Mouse (Mus musculus): ENCODE results near the gene Pde6h.
"Not testable (repeated sequence)": the region's sequence is repeated elsewhere in the genome, so short reads cannot be mapped to it uniquely, and the experiment has no call there.

The Pde6h gene

DNA sequence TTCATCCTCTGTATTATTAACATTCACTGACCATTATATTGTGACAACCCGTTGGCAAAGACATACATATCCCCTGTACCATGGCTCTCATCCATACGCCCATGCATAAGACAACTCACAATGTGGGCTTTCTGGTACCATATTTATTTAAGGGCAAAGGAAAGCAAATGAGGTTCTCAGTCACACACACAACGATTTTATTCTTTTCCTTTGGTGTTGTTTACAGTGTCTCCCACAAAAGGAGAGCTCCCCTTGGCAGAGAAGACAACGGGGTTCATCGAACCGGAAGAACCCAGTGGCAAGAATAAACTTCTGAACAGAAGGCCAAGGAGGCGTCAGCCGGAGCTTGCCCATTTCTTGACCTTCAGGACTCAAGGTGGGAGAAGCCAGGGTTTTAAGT, at the start of gene Pde6h:
Pde6h (plus strand) TSS at position 301 of the 400 bp plus-strand sequence.
- no peak for DNase-seq (ENCODE audit: extremely low spot score, low read depth, low spot score)

DNA sequence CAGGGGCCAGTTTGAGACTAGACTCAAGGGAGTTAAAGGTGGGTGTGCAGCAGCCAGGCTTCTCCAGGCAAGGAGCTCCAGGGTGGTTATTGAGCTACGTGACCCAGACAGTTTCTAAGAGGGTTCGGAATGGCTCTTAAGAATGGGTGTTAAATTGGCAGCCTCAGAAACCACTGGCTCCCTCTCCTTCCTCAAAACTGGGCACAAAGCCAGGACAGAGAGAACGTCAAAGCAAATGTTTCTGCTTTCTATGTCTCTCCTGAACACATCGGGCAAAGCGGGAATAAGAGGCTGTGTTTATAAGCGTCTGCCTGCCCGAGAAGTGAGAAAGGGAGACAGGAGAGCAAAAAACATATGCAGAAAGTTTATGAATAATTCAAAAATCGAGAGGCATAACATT, 49.0 kb upstream of the Pde6h start:
- DNase-seq (ENCODE audit: extremely low spot score, low read depth, low spot score): no peak

DNA sequence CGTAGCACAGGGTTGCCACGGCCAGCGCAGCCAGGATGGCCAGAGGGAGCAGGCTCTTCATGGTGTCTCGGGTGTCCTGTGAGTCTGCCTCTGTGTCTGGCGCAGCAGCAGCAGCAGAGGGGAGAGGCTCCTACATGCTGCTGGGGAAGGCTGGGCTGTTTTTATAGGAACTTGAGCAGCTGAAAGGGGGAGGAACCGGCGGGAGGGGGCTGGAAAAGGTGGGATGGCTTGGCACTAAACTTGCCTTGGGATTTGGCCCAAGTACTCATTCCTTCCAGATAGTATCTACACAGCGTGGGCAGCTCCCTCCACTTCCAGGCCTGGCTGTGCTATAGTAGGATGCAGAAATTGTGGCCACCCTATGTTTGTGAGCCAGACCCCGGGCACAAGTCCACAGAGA, 48.0 kb upstream of the Pde6h start, which contains the start of gene Mgp:
Mgp (minus strand) TSS at position 154 of the 400 bp plus-strand sequence.
- DNase-seq (ENCODE audit: extremely low spot score, low read depth, low spot score): no peak

DNA sequence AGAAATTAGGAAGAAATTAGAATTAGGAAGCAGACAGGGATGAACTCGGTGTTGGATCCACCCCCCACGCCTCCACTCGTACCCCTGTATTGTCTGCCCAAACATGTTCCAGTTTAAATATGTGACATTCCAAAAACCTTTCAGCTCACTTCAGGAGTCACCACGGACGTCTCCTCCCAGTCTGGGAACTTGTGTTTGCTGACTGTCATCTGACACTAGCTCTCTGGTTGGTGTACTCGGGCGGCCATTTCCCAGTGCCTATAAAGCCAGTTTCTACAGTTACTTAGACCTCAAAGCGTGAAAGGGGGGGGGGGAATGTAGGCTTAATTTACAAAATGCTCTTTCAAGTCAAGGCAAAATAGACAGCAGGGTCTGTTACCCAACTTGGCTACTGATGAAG, 42.0 kb upstream of the Pde6h start:
- no peak for DNase-seq (ENCODE audit: extremely low spot score, low read depth, low spot score)

DNA sequence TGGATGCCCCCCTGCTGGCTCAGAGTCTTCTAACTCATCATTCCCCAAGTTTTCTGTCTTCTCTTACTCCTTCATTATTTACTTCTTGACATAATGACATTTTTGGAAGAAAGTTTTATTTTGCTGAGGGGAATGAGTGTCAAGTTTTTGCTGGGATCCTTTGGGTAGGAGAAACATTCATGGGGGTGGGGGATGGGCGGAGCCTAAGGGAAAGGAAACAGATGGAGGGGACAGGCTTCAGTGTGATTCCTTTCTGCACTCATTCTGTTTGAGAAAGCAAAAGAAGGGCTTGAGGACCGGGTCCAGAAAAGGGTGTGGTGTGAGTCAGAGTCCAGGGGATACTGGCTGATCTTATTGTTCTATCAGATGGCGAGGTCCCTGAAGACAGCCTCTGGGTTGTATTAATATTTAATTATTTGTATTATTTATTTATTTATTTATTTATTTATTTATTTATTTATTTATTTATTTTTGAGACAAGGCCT, 40.2 kb upstream of the Pde6h start:
- DNase-seq (ENCODE audit: extremely low spot score, low read depth, low spot score): no peak

DNA sequence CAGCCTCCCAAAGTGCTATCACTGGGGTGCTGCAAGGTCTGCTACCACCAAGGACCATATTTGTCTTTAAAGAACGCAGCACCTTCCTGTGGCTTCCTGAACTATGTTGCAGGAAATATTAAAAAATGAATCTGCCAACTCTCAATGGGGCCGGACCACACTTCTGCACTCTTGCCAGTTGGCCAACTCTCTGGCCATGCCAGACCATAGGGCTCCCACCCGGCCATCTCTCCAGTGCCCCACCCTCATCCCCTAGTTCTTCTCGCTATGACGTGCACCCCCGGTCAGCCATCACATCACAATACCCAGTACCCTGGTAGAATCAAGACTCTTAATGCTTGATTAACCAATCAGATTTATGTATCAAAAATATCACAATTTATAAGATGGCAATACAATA, 39.7 kb upstream of the Pde6h start:
- DNase-seq (ENCODE audit: extremely low spot score, low read depth, low spot score): no peak

DNA sequence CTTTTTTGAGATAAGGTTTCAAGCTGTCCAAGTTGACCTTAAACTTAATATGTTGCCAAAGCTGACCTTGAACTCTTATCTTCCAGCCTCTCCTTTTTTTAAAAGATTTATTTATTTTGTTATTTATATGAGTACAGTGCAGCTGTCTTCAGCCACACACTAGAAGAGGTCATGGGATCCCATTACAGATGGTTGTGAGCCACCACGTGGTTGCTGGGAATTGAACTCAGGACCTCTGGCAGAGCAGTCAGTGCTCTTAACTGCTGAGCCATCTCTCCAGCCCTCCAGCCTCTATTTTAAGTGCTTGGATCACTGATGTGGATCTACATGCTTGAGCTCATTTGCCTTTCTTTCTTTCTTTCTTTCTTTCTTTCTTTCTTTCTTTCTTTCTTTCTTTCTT, 38.9 kb upstream of the Pde6h start:
- DNase-seq (ENCODE audit: extremely low spot score, low read depth, low spot score): not testable (repeated sequence)

DNA sequence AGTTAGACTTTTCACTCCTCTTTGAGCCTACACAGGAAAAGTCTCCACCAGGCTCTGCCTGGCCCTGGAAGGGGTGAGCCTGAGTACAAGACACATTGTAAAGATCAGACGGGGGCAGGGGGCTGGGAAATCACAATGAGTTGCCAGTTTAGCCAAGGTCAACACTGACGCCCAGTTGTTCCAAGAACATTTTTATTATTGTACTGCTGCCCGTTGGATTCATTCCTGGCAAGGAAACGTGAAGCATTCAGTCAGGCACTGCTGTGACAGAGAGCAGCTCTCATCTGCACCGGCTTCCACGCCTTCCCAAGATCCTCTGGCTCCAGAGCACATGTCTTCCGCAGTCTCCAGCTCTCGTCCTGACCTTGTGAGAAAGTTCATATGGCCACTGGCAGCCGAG, 35.8 kb upstream of the Pde6h start:
- DNase-seq (ENCODE audit: extremely low spot score, low read depth, low spot score): no peak

DNA sequence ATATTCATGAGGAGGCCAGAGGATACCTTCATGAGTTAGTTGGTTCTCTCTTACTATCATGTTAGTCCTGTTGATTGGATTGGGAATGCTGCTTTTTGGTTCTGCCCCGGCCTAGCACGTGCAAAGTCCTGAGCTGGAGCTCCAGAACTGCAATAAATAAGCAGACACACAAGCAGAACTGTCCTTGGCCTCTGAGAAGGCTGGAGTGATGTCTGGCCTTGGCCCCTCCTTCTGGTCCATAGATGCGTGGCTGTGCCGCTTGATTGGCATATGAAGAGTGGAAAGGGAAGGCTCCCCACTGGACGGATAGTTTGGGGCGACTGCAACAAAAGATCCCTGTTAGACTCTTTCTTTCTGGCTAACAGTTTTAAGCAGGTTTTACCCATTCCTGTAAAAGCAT, 34.6 kb upstream of the Pde6h start:
- DNase-seq (ENCODE audit: extremely low spot score, low read depth, low spot score): no peak

DNA sequence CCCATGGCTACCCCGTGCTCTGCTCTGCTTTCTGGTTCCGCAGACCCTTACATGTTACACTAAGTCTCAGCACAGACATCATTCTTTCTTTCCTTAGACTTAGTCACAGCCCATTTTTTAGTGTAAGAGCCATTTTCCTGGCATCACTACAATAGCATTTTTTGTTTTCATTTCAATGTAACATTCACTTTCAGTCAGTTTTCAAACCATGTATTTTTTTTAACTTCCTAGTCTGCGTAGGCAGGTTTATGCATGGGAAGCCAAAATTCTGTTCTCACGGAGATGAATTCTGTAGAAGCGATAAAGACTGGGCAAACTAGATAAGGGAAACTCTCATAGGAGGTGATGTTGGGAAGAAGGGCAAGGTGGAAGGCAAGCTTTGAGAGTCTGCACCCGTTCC, 34.1 kb upstream of the Pde6h start:
- DNase-seq (ENCODE audit: extremely low spot score, low read depth, low spot score): no peak

DNA sequence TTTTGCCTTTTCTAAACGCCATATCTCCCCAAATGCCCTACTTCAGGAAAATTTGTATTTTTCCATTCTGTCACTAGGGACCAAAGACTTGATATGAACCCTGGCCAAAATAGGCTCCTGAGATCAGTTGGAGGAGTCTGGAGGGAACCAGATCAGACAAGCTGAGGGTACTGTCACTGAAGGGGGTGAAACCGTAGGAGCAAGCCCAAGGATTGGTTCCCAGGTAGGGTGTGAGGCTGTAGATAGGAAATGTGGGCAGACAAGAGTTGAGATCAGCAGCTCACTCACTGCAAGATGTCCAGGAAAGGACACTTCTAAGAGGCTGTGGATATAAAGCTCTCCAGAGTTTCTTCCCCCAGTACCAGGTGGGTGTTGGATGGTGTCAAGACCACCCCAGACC, 31.6 kb upstream of the Pde6h start:
- no peak for DNase-seq (ENCODE audit: extremely low spot score, low read depth, low spot score)

DNA sequence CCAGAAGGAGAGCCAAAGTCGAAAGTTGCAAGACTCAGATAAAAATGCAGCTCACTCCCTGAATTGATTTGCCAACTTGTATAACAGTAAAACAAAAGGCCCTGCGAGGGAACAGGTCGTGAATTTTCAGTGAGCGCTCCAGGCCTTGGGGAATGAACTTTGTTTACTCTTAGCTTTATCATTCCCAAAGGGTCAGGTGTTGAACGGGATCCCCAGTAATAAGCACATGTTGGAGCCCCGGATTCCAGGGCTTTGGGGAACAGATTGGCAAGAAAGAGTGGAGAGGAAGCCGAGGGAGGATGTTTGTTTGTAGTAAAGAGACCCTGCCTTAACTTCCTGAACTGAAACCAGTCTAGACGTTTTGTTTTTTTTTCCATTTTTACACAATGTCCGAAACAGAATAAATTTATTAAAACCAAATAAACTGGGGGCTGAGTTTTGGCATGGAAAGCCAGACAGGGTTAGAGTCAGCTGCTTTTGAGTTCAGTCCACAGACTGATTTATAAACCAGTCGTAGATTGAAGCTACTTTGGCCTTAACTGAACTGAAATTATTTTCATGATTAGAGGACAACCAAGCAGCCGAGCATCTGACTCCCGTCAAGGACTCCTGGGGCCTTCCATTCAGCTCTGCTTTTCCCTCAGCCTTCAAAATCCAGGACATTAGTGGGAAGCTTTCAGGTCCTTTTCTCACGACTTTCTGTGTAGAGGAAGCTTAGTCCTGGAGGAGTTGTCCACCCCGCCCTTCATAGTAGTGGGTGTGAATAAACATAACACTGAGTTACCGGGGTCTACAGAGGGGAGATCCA, 28.9 kb upstream of the Pde6h start:
- no peak for DNase-seq (ENCODE audit: extremely low spot score, low read depth, low spot score)

DNA sequence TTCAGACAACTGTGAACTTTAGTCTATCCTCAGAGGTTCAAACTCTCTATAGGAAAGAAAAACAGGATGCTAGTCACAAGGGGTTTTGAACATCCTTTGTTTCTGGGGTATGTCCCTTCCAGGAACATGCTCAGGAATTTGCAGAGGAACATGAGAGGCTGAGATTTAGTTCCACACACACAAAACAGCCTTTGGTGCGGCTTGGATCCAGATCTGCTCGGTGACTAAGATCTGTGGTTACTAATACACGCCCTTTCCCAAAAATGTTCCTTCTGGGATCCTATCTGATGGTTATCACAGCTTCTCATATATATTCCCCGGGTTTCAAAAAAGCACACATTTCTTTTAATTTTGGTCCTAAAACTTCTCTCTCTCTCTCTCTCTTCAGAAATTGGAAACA, 25.8 kb upstream of the Pde6h start:
- DNase-seq (ENCODE audit: extremely low spot score, low read depth, low spot score): no peak

DNA sequence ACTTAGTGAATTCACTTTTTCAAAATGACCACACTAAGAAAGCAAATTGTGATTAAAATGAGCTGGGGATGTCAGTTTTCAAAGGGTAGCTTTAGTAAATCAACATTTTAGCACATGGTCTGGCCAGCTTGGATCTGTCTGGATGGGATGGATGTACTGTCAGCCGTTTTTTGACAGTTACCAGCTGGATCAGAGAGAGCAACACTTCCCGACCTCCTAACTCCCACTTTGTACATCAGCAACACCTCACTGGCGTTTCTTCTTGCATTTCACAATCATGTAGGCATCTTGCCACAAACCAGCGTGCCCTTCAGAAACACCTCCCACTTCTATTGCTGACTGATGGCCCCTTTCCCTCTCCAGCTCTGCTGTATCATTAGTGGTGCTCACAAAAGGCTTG, 25.4 kb upstream of the Pde6h start:
- DNase-seq (ENCODE audit: extremely low spot score, low read depth, low spot score): no peak

DNA sequence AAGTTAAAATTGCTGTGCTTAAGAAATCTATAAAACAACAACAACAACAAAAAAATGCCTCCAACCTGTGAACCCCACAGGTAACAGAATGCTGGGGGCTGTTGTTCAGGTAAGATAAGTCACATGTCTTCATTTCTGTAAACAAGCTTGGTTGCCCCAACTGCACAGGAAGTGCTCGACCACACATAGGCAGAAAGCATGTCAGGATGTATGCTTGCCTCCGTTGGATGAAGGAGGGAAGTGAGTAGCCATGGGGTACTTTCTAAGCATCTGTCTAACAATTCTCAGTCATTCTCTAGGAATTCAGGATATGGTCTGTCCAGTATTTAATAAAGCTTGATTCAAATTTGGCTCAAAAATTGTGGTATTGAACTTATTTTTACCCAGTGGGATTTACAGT, 24.7 kb upstream of the Pde6h start:
- DNase-seq (ENCODE audit: extremely low spot score, low read depth, low spot score): no peak

DNA sequence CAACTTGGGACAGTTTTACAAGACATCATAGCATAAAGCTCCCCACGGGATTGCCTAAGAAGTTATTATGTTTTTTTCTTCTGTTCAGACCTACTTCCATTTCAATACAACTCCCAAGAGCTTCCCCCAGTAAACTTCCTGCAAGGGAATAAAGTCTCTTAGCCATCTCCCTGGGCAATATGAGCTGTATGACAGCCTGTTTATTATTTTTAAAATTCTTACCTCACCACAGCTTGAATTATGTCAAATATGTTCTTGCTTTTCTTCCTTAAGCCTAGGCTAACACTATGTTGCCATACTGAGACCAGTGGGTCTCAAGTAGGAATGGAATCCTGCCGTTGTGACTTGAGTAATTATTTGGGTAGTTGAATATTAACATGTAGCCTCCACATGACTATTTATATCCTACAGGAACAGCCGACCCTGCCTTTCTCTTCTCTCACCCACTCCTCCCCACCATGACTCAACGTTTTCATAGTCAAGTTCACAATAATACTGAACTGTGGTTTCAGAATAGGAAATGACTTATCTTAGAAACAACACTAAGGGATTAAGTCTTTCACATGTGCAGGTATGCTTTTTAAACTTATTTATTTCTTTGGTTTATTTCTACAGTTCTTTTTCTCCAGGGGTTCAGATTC, 23.1 kb upstream of the Pde6h start:
- DNase-seq (ENCODE audit: extremely low spot score, low read depth, low spot score): no peak

DNA sequence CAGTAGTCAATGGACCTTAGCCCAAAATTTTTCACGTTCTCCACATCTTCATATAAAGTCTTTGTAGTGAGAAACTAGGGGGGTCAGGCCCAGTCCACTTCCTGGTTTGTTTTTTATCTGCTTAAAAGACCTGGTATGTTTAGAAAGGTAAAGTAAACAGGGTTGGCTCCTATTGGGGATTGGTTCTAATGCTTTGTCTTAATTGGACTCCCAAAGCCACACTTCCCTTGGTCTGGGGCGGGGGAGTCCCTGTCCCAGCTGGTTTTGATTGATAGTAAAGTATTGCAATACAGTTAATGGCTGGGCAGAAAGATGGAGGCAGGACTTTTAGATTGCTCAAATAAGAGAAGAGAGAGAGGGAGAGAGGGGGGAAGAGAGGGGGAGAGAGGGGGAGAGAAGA, 22.6 kb upstream of the Pde6h start:
- DNase-seq (ENCODE audit: extremely low spot score, low read depth, low spot score): no peak

DNA sequence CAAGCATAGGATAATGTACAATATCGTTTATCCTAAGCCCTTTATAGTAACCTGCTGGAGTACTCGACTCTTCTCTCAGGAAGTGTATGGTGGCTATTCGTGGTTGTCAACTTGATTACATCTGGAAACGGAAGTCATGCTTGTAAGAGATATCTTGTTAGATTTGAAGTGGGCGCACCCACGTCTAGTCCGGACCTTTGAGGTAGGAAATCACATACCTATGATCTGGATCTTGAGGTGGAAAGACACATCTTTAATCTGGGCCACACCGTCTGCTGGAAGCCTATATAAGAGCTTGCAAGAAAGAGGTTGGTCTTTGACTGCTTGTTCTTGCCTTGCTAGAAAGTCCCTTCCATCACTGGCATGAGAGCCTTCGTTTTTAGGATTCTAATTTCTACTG, 21.1 kb upstream of the Pde6h start:
- no peak for DNase-seq (ENCODE audit: extremely low spot score, low read depth, low spot score)

DNA sequence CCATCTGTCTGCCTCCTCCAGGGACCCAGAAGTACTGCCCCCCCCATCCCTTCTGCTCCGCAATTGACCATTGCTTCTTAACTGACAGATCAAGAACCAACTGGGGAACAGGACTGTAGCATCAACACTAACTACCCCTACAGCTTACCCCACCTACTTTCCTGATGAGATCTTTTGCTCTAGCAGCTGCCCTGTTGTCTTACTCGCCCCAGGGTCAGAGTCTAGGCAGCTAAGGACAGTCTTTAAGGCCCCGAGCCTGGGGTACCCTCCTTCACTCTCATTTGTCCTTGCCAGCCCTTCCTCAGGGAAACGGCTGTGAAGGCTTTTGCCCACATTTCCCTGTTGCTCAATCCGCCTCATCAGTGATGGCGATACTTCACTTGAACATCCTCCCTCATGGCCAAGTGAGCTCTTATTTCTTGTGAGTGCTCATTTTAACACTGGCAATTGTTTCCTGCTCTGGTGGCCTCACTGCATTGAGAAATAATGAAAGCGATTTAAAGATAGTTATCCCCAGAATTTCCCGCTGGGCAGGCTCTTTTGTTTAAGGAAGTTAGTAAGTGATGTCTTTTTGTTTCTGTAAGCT, 19.7 kb upstream of the Pde6h start:
- no peak for DNase-seq (ENCODE audit: extremely low spot score, low read depth, low spot score)

DNA sequence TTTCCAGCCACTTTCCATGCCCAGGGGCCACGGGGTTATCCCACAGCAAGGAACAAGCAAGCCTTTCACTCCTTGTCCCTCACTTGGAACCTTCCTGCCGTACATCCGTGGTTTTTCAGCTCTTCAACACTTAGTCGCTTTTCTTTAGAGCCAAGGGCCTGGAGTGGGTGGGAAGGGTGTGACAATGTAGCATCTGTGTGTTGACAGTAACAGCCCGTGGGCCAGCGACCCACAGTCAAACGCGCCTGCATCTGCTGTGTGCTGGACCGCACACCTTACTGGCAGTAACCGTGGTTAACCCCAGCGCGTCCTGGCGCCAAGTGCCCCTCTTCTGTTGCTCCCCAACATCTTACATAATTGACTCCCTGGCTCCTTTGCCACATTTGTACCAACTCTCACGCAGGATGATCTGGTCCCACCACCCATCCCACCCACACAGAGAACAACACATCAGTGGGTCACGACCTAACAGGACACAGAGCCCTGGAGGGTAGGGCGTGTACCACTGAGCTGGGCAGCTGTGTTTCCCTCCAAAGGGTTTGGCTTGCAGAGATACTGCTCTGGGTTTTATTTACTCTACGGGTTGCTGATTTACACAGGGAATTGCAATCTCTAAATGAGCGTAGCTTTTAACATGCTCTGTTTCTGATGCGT, 17.2 kb upstream of the Pde6h start:
- no peak for DNase-seq (ENCODE audit: extremely low spot score, low read depth, low spot score)

DNA sequence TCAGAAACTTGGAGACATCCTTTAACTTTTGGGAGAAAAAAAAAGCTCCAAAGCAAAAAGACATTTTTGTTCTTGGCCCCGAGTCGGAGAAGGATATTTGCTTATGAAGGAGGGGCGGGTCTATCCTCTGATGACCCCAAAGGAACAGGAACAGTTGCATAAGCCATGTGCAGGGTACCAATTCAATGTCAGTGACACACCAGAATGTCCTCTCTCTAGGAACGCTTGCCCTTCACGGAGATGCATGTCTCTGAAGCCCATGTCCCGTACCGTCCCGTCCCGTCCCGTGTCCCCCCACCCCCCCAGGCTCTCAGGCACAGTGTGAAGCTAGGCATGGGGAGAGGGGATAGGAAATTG, 16.7 kb upstream of the Pde6h start:
- no peak for DNase-seq (ENCODE audit: extremely low spot score, low read depth, low spot score)
